Mouse (Mus musculus) heart, embryonic 14.5 days (tissue): ENCODE measurements around the gene Hist2h2be. TPM values are rescaled to one million over a fixed set of nuclear protein-coding genes. Genes with fewer than 3 reads are reported as not detected.

ENCODE experiments used
- ATAC-seq: fragments of 200-750 bp; cut with Nextera tagmentation; 2 replicates; pipeline ENCODE4 v1.8.0; 2017; ENCODE audit warnings: low read depth, moderate TSS enrichment; ENCODE audit not compliant: insufficient number of reproducible peaks, insufficient read depth, low FRiP score
- H3K27ac ChIP-seq, 2 experiments: fragments of 200-500 bp in 1 of 2; fragments of 300-500 bp in 1 of 2; sonication (generic) in 1 of 2; replicated peaks in 1 of 2; 2 replicates each; pipeline ENCODE4 v1.5.1; 2012 to 2014; ENCODE audit warnings: low read depth in 2 of 2, low read length in 2 of 2, control low read depth in 1 of 2, mild to moderate bottlenecking in 1 of 2, mixed read lengths in 1 of 2; ENCODE audit not compliant: control insufficient read depth in 1 of 2, insufficient read depth in 1 of 2
- H3K27me3 ChIP-seq: fragments of 300-500 bp; sonication (generic); 2 replicates; pipeline ENCODE4 v1.6.1; 2014; ENCODE audit warnings: mild to moderate bottlenecking, low read length, control low read depth; ENCODE audit not compliant: control insufficient read depth, insufficient read depth
- H3K36me3 ChIP-seq: fragments of 300-500 bp; sonication (generic); 2 replicates; pipeline ENCODE4 v1.6.1; 2014; ENCODE audit warnings: mild to moderate bottlenecking, control low read depth, low read length, mixed read lengths; ENCODE audit not compliant: control insufficient read depth, insufficient read depth
- H3K4me1 ChIP-seq, 2 experiments: fragments of 200-500 bp in 1 of 2; fragments of 300-500 bp in 1 of 2; sonication (generic) in 1 of 2; 2 replicates each; pipeline ENCODE4 v1.6.1; 2012 to 2014; ENCODE audit warnings: low read length in 2 of 2, control low read depth in 1 of 2, mixed read lengths in 1 of 2; ENCODE audit not compliant: control insufficient read depth in 2 of 2, insufficient read depth in 2 of 2
- H3K4me2 ChIP-seq: fragments of 300-500 bp; sonication (generic); 2 replicates; pipeline ENCODE4 v1.6.1; 2014; ENCODE audit warnings: mild to moderate bottlenecking, low read length
- H3K4me3 ChIP-seq, 2 experiments: fragments of 200-500 bp in 1 of 2; fragments of 300-500 bp in 1 of 2; sonication (generic) in 1 of 2; 2 replicates each; pipeline ENCODE4 v1.5.1; 2012 to 2014; ENCODE audit warnings: low read length in 2 of 2, mild to moderate bottlenecking in 2 of 2, control low read depth in 1 of 2, low read depth in 1 of 2, moderate library complexity in 1 of 2; ENCODE audit not compliant: control insufficient read depth in 1 of 2, insufficient read depth in 1 of 2
- H3K9ac ChIP-seq: fragments of 300-500 bp; sonication (generic); 2 replicates; pipeline ENCODE4 v1.6.1; 2014; ENCODE audit warnings: mild to moderate bottlenecking, low read length
- H3K9me3 ChIP-seq: fragments of 300-500 bp; sonication (generic); 2 replicates; pipeline ENCODE4 v1.6.1; 2016; ENCODE audit warnings: low read length, control low read depth; ENCODE audit not compliant: control insufficient read depth
- WGBS: fragments of 180-500 bp; shearing (Covaris S2); extraction: QIAGEN DNeasy Blood & Tissue Kit; methylation state at CpG from one replicate; pipeline ENCODE4 v1.1.7; 2014; 5-methylcytosine and 5-hydroxymethylcytosine counted together
- polyA plus RNA-seq: library from polyadenylated mRNA; unstranded; fragments of >200 nt; fragmentation: Nextera tagmentation; extraction: Ambion mirVana; gene quantifications from 2 replicates; pipeline ENCODE4 v1.2.1, GENCODE M21; 2014

The Hist2h2be gene
- polyA plus RNA-seq, 1 experiment from 2014 or later, result 7.6 TPM

DNA sequence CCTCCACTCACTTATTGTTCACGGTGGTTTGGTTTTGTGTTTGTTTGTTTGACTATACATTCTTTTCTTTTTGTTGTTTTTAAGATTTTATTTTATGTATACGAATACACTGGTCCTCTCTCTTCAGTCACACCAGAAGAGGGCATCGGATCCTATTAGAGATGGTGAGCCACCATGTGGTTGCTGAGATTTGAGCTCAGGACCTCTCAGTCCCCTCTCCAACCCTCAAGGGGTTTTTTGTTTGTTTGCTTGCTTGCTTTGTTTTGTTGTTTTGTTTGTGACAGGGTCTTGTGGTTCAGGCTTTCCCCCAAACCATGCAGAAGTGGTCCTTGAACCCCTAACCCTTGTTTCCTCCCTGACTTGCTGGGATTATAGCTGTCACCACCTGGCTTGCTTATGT lies 40.7 kb downstream of the Hist2h2be start:
- WGBS, result 67% methylated on average over 3 of the region's 3 CpGs
- Histone ChIP-seq H3K27ac (peak overlapping the region; percentile 93 to 97), H3K4me3 (no peak overlapping the region; a peak in 1 of 4 replicates), H3K9ac (peak overlapping the region; percentile 82), H3K27me3 (no peaks in the 10 kb centered on the region), H3K4me2 (peak overlapping the region; percentile 71), H3K4me1 (peaks cover 13 to 14% of the 10 kb centered on the region in 2 experiments), H3K36me3 (no peaks in the 10 kb centered on the region), H3K9me3 (no peaks in the 10 kb centered on the region)
- no peak for ATAC-seq

DNA sequence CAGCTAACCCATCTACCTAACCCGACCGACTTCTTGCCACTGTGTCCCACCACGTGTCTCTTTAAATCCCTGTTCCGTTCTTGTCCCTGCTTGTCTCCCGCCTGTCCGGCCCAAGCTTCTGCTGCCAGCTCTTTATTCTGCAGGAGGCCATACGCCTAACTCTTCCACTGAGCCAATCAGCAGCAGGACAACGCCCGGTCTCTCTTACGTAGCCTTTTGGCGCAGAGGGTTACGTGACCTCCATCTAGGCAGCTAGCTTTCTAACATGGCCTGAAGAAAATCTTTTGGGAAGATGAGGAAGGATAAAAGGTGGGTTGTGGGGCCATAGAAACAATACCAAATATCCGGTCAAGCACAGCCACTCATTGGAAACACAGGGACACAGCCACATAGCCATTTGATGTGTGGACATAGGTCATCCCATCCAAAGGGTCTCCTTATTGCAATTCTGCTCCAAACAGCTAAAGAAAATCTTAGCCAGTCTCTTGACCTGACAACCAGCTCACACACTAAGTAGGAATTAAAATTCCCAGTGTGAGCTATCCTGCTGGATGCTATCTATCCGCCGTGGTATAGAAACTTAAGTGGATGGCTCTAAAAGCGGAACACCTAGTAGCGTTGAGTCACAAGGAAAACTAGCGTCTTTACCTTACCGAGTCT lies 41.4 kb downstream of the Hist2h2be start:
- Histone ChIP-seq H3K4me3 (peak overlapping the region; percentile 54 to 83), H3K9ac (peak overlapping the region; percentile 82), H3K36me3 (no peaks in the 10 kb centered on the region), H3K27me3 (no peaks in the 10 kb centered on the region), H3K27ac (peak overlapping the region; percentile 93 to 97), H3K4me2 (peak overlapping the region; percentile 71), H3K9me3 (no peaks in the 10 kb centered on the region), H3K4me1 (peaks cover 13 to 14% of the 10 kb centered on the region in 2 experiments)
- ATAC-seq, result peak; percentile 80
- 1% methylated on average over 19 of the region's 19 CpGs for WGBS

DNA sequence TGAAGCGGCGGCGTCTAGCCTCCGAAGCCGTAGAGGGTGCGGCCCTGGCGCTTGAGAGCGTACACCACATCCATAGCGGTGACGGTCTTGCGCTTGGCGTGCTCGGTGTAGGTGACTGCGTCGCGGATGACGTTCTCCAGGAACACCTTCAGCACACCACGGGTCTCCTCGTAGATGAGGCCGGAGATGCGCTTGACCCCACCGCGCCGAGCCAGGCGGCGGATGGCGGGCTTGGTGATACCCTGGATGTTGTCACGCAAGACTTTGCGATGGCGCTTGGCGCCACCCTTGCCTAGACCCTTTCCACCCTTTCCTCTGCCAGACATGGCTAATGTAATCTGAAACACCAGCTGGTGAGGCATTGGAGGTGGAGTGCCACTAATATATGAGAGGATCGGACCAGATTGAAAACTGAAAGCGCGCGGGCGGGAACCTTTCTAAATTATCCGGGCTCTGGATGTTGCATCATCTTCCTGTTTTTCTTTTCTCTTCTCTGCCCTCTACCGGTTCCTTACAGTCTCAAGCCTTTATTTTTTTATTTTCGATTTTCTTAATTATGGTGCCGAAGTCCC lies 42.1 kb downstream of the Hist2h2be start, which contains the start of gene Hist2h4:
Hist2h4 (minus strand) TSS at position 333 of the 572 bp plus-strand sequence.
- H3K9me3 ChIP-seq, result no peaks in the 10 kb centered on the region
- peak; percentile 86 for ATAC-seq
- H3K27me3 ChIP-seq, result no peaks in the 10 kb centered on the region
- under 1% methylated on average over 40 of the region's 40 CpGs for WGBS
- H3K36me3 ChIP-seq, result no peaks in the 10 kb centered on the region
- peak within 1 kb of the TSS; percentile 97 to 99 for H3K27ac ChIP-seq
- H3K9ac ChIP-seq, result peak within 1 kb of the TSS; percentile 82
- peaks cover 13 to 17% of the 10 kb centered on the region in 2 experiments for H3K4me1 ChIP-seq
- peak within 1 kb of the TSS; percentile 54 to 83 for H3K4me3 ChIP-seq
- peak within 1 kb of the TSS; percentile 71 for H3K4me2 ChIP-seq

DNA sequence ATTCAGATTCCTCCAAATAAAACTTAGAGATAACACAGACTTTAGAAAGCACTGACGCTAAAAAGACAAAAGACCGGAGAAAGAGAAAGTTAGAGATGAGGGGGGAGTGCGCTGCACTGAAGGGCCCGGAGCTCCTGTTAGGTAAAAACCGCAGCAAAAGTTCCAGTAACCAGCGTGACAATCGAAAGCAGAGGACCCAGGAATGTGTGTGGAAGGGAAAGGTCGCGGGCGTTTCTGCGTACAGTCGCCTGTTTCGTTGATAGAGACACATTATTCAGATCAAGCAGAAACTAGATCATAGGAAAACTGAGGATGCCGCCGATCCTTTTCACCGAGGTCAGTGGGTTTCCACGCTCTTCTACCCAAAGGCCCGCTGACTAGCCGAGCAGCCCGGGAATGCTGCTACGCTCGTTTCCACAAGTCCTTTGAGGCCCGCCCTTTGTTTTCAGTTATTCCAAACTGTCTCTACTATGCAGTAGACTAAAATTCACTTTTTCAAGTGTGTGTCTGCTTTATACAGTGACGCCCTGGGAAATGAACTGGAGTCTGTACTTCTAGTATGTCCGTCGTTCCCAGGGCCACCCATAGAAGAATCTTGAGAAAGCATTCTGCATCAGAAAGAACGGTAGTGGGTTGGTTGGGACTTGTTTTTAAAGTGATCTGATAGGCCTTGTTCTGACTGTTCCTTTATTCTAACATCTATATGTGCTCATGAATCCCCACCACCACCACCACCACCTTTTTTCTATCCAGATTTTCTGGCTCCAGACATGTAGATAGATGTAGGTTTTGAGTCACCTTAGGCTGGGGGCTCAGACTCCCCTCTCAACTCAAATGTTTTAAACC lies 42.9 kb downstream of the Hist2h2be start:
- no peaks in the 10 kb centered on the region for H3K27me3 ChIP-seq
- H3K9me3 ChIP-seq, result no peaks in the 10 kb centered on the region
- H3K27ac ChIP-seq, result peak overlapping the region; percentile 97 to 99
- H3K4me1 ChIP-seq, result peaks cover 13 to 19% of the 10 kb centered on the region in 2 experiments
- 8% methylated on average over 27 of the region's 27 CpGs for WGBS
- peak overlapping the region; percentile 82 for H3K9ac ChIP-seq
- H3K36me3 ChIP-seq, result no peaks in the 10 kb centered on the region
- H3K4me3 ChIP-seq, result peak overlapping the region; percentile 54 to 58
- peak overlapping the region; percentile 71 for H3K4me2 ChIP-seq
- no peak for ATAC-seq

DNA sequence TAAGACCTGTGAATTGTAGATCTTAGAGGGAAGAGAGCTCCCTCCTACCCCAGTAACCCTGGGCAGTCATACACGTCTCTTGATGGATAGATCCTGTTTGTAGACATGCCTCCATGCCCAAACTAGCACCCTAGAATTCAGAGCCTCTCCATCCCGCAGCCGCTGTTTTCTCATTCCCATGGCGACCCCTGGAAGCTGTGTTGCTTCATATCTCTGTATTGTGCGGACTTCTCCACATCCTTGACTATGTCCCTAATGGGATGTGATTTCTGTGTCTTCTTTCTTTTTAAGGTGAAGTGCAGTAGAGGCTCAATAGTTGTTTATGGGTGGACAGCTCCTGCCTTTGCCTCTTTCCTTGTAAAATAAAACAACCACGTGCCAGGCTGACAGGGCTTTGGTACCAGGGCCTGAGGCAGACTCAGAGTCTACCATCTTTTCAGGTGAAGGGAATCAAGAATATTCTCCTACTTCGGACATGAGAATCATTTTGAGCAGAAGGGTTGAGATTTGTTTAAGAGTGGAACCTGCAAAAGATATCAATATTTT lies 43.6 kb downstream of the Hist2h2be start:
- H3K27me3 ChIP-seq, result no peaks in the 10 kb centered on the region
- H3K4me2 ChIP-seq, result peak overlapping the region; percentile 71
- H3K4me1 ChIP-seq, result peaks cover 13 to 19% of the 10 kb centered on the region in 2 experiments
- H3K9me3 ChIP-seq, result no peaks in the 10 kb centered on the region
- peak overlapping the region; percentile 82 for H3K9ac ChIP-seq
- ATAC-seq, result no peak
- peak overlapping the region; percentile 97 to 99 for H3K27ac ChIP-seq
- WGBS, result 82% methylated on average over 7 of the region's 7 CpGs
- H3K36me3 ChIP-seq, result no peaks in the 10 kb centered on the region
- H3K4me3 ChIP-seq, result peak overlapping the region in 1 of 2 experiments; percentile 54; a peak in 2 of 4 replicates

DNA sequence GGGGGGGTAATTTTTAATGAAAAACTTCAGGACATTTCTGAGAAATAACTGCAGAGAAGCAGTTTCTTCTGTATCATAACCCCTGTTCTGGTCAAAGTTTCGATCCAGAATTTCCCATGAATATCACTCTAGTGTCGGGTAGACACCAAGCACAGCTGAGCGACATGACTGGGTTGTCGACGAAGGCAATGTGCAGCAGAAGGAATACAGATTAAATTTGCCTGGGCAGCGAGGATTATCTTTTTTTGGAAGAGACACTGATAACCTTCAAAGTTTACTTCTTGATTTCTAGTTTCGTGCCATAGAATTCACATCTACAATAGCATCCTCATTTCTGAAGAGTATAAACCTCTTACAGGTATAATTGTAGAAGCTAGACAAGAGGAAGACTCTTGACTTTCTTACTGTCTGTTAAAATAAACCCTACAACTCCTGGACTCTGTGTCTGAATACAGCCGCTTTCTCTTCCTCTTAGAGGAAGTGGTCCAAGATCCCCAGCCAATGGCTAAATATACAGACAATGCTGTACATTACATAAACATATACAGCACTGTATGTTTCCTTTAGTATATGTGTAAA lies 45.3 kb downstream of the Hist2h2be start:
- no peaks in the 10 kb centered on the region for H3K9me3 ChIP-seq
- 59% methylated on average over 8 of the region's 8 CpGs for WGBS
- no peak for ATAC-seq
- no peak overlapping the region for H3K4me2 ChIP-seq
- H3K9ac ChIP-seq, result no peak overlapping the region
- peaks cover 15 to 19% of the 10 kb centered on the region in 2 experiments for H3K4me1 ChIP-seq
- no peaks in the 10 kb centered on the region for H3K27me3 ChIP-seq
- no peak overlapping the region for H3K4me3 ChIP-seq
- no peak overlapping the region for H3K27ac ChIP-seq
- no peaks in the 10 kb centered on the region for H3K36me3 ChIP-seq

DNA sequence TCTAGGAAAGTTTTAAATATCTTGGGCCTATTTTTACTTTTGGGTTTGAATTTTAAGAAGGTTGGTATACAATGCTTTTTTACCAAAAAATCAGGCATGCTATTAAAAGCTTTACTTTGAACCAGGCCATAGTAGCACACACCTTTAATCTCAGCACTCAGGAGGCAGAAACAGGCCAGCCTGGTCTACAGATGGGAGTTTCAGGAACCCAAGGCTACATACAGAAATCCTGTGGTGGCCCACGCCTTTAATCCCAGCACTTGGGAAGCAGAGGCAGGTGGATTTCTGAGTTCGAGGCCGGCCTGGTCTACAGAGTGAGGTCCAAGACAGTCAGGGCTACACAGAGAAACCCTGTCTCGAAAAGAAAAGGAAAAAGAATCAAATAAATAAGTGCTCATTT lies 46.6 kb downstream of the Hist2h2be start:
- Histone ChIP-seq H3K9me3 (no peaks in the 10 kb centered on the region), H3K4me1 (peaks cover 10 to 13% of the 10 kb centered on the region in 2 experiments), H3K9ac (no peak overlapping the region), H3K27me3 (no peaks in the 10 kb centered on the region), H3K36me3 (no peaks in the 10 kb centered on the region), H3K27ac (peak overlapping the region in 1 of 2 experiments; percentile 87; a peak in 2 of 4 replicates), H3K4me3 (no peak overlapping the region), H3K4me2 (peak overlapping the region; percentile 95; the same call in 1 of the 2 replicates)
- 80% methylated on average over 4 of the region's 4 CpGs for WGBS
- ATAC-seq, result no peak
